Mouse (Mus musculus): ENCODE measurements around the gene Fcgrt. TPM values are rescaled to one million over a fixed set of nuclear protein-coding genes. Genes with fewer than 3 reads are reported as not detected.

Gene Fcgrt
- total and polyA plus RNA-seq, 3 experiments: 0.13 to 0.16 TPM; not detected in 1

- TF ChIP-seq POLR2AphosphoS2 (IDR thresholded peaks at IDR 0.05; ENCODE audit: low read depth, low read length) (peak; percentile 96), USF1 (IDR thresholded peaks at IDR 0.05; ENCODE audit: low read depth, low read length) (peak; percentile 92), ELF1 (IDR thresholded peaks at IDR 0.05; ENCODE audit: low read depth, low read length) (peak; percentile 79), RCOR1 (conservative IDR thresholded peaks at IDR 0.05; ENCODE audit: low read depth, low read length) (peak; percentile 83), USF2 (conservative IDR thresholded peaks at IDR 0.05; ENCODE audit: low read depth, low read length) (peak; percentile 86), KAT2A (IDR thresholded peaks at IDR 0.05; ENCODE audit: insufficient replicate concordance, low read length) (peak; percentile 75; the same call in 1 of the 2 replicates), CHD1 (IDR thresholded peaks at IDR 0.05; ENCODE audit: low read depth, low read length) (peak; percentile 29; the same call in 1 of the 2 replicates), POLR2A (IDR thresholded peaks at IDR 0.05; ENCODE audit: low read depth, low read length) (peak; percentile 97), ZNF384 (IDR thresholded peaks at IDR 0.05; ENCODE audit: low read depth, low read length) (no peak)
These were observed 25.1 kb upstream of the Fcgrt start, which contains the start of gene Rpl13a (continued) for GRCm38 (mm10) chr7:45128624-45129246.

- Histone ChIP-seq H3K27ac (ENCODE audit: insufficient read depth, low read depth) (peak overlapping the region; percentile 93), H3K4me3 (replicated peaks in 1 of 3; ENCODE audit: low read depth in 2 of 3, low read length in 2 of 3, poor library complexity in 1 of 3) (peak overlapping the region; percentile 93 to 100 (median 94)), H3K4me1 (ENCODE audit: control insufficient read depth in 1 of 2, insufficient read depth in 2 of 2) (peaks cover 10 to 22% of the 10 kb centered on the region in 2 experiments), H3K79me2 (replicated peaks; ENCODE audit: control insufficient read depth, extremely low read depth, insufficient read depth, poor library complexity, severe bottlenecking) (peaks cover 41% of the 10 kb centered on the region), H3K9me3 (replicated peaks; ENCODE audit: low read length) (no peaks in the 10 kb centered on the region), H3K36me3 (replicated peaks in 1 of 2; ENCODE audit: control insufficient read depth in 1 of 2, insufficient read depth in 1 of 2, low read length in 1 of 2) (peaks cover 25 to 52% of the 10 kb centered on the region in 2 experiments), H3K9ac (ENCODE audit: insufficient read depth, low read depth) (peak overlapping the region; percentile 100), H3K4me2 (ENCODE audit: insufficient read depth, low read depth, poor library complexity, severe bottlenecking) (0 out of 2 replicates have a peak overlapping the region, but pooled peaks have one; percentile 68), H3K27me3 (replicated peaks) (no peaks in the 10 kb centered on the region)
- in situ Hi-C loops (cut with MboI; ENCODE audit: low pct_ligation_motif_present, low pct_unique_long_range_greater_than_20kb, low sequenced_read_pairs): loop anchor here (5.0 kb wide), 1 partner anchor 45 kb away; no protein-coding TSS in a partner anchor
- no peak for DNase-seq (ENCODE audit: extremely low read depth)
- no peak for TF ChIP-seq SMC3 (IDR thresholded peaks at IDR 0.05; ENCODE audit: low read depth, low read length)
- no peak for TF ChIP-seq CTCF (conservative IDR thresholded peaks at IDR 0.05 in 1 of 2, IDR thresholded peaks at IDR 0.05 in 1 of 2; ENCODE audit: low read depth in 2 of 2, low read length in 2 of 2)
- TF ChIP-seq ELF1 (IDR thresholded peaks at IDR 0.05; ENCODE audit: low read depth, low read length): no peak
- TF ChIP-seq TBP (conservative IDR thresholded peaks at IDR 0.05; ENCODE audit: low read depth, low read length): peak; percentile 34; the same call in 1 of the 2 replicates
- TF ChIP-seq PAX5 (IDR thresholded peaks at IDR 0.05; ENCODE audit: low read length): no peak
- no peak for TF ChIP-seq NELFE (IDR thresholded peaks at IDR 0.05; ENCODE audit: low read depth, low read length)
- TF ChIP-seq SIN3A (IDR thresholded peaks at IDR 0.05; ENCODE audit: low read length): no peak
- TF ChIP-seq CHD2 (IDR thresholded peaks at IDR 0.05; ENCODE audit: low read length): 0 out of 2 replicates have a peak, but pooled peaks have one; percentile 1
- dilution Hi-C loops (cut with MboI; ENCODE audit: extremely low pct_ligation_motif_present, extremely low pct_unique_long_range_greater_than_20kb, low sequenced_read_pairs): no loop called here
These were observed 24.1 kb upstream of the Fcgrt start for GRCm38 (mm10) chr7:45127700-45128224.
